Mouse (Mus musculus) testis, adult 2 months (tissue): Measurements from ENCODE around the gene Cep57l1.

Experiments used
- CTCF ChIP-seq: fragments of 200-500 bp; IDR thresholded peaks from 2 replicates; pipeline ENCODE4 v1.5.1; 2012; ENCODE audit warnings: low read depth, mild to moderate bottlenecking, inconsistent platforms, low read length, moderate library complexity; ENCODE audit not compliant: control insufficient read depth, insufficient read depth, insufficient replicate concordance
- POLR2A ChIP-seq: fragments of 200-500 bp; IDR thresholded peaks from 2 replicates; pipeline ENCODE4 v1.6.1; 2012; ENCODE audit warnings: low read depth, mild to moderate bottlenecking, inconsistent platforms, low read length, moderate library complexity; ENCODE audit not compliant: control insufficient read depth

GRCm38 (mm10) chr10:41697040-41697439, 112.6 kb downstream of the Cep57l1 start:
- TF ChIP-seq CTCF (no peak), POLR2A (no peak)
